Mouse (Mus musculus) left cerebral cortex, adult 8-10 months (tissue): ENCODE results near the gene Arhgef3. TPM values are rescaled to one million over a fixed set of nuclear protein-coding genes. Genes with fewer than 3 reads are reported as not detected.
"Not testable (repeated sequence)": the region's sequence is repeated elsewhere in the genome, so short reads cannot be mapped to it uniquely, and the experiment has no call there.

Experiments
- DNase-seq, 2 experiments: peaks; one replicate each; pipeline ENCODE4 v3.0.0; 2022; ENCODE audit warnings: low spot score in 2 of 2
- total RNA-seq, 4 experiments: library from RNA; stranded (reverse); gene quantifications; 2 replicates each; pipeline ENCODE4 v1.2.4; 2022

Arhgef3 gene
- total RNA-seq, 4 experiments from 2014 or later: 61.6 to 75.8 (median 72.8) TPM

GRCm38 (mm10) chr14:27186596-27186995 is 71.9 kb downstream of the Arhgef3 start:
- no peak for DNase-seq

GRCm38 (mm10) chr14:27187025-27187424 is 72.3 kb downstream of the Arhgef3 start:
- DNase-seq: peak; percentile 59 to 80

DNA sequence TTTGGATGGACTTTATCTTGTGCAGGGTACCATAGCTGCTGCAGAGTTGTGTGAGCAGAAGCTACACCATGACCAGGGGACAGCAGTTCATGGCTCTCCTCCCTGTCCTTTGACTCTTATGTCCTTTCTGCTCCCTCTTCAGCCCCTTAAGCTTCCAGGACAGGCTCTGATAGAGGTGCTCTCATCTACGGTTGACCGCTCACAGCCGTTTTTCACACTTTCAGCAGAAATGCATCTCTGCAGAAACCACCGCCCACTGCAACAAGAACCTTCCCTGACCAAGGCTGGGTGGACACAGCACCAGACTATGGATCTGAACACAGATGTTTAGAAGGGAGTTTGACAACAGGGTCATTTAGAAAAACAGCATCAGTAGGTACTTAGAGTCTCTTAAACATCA is 73.2 kb downstream of the Arhgef3 start:
- no peak for DNase-seq

- DNase-seq: no peak
These were observed 77.8 kb downstream of the Arhgef3 start for GRCm38 (mm10) chr14:27192450-27192849.

GRCm38 (mm10) chr14:27196980-27197379 is 82.3 kb downstream of the Arhgef3 start:
- no peak for DNase-seq

DNA sequence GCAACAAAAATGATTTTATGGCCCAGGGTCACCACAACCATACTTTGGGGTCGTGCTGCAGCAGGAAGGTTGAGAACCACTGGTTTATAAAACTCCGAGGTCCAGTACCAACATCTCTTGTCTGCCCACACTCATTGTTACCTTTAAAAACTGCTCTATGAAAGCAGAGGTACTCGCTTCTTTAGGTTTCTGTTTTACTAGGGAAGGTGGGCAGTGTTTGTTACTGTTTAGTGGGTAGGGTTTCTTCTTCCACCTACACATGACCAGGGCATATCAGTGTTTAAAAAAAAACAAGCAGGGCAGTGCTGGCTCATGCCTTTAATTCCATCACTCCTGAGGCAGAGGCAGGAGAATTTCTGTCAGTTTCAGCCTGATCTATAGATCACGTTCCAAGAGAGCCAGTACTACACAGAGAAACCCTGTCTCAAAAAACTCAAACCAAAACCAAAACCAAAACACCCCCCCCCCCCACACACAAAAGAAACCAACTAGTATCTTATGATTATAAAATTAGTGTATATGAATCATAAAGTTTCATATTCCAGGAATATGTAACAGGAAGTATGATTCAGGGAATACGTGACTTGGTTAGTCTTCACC is 83.9 kb downstream of the Arhgef3 start:
- DNase-seq: no peak

- DNase-seq: no peak
These were observed 84.4 kb downstream of the Arhgef3 start for GRCm38 (mm10) chr14:27199119-27199518.

GRCm38 (mm10) chr14:27199870-27200269 is 85.2 kb downstream of the Arhgef3 start:
- no peak for DNase-seq

- no peak for DNase-seq
These were observed 86.3 kb downstream of the Arhgef3 start for GRCm38 (mm10) chr14:27200743-27201576.

DNA sequence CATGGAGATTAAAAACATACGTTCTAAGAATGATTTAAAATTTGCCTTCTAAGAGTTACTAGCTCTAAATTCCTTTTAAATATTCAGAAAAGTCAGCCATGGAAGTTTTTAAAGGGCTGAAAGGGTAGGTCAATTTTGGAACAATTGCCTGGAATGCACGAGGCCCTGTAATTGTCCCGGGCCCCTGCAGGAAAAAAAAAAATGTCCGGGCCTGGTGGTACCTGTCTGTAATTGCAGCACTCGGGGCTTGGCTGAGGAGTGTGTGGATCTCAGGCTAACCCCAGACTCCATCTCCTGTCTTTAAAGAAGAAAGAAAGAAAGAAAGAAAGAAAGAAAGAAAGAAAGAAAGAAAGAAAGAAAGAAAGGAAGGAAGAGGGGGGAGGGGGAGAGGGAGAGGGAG is 87.1 kb downstream of the Arhgef3 start:
- DNase-seq: no peak

- no peak for DNase-seq
These were observed 90.0 kb downstream of the Arhgef3 start for GRCm38 (mm10) chr14:27204704-27205103.

DNA sequence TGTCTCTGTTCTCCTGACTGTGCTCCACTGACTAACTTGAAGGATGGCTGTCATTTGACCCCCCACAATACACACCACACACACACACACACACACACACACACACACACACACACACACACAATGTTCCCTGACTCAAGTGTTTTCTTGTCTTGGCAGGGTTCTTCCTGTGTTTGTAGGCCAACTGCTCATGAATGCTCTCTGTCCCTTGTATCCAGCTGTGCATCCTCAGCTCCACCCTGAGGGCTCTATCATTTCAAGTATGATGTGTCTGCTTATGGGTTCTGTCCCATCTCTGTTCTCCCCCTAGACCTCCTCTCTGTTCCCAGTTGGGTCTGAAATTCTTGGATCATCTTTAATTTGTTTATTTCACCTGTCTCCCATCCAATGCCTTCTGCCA is 91.7 kb downstream of the Arhgef3 start:
- no peak for DNase-seq

DNA sequence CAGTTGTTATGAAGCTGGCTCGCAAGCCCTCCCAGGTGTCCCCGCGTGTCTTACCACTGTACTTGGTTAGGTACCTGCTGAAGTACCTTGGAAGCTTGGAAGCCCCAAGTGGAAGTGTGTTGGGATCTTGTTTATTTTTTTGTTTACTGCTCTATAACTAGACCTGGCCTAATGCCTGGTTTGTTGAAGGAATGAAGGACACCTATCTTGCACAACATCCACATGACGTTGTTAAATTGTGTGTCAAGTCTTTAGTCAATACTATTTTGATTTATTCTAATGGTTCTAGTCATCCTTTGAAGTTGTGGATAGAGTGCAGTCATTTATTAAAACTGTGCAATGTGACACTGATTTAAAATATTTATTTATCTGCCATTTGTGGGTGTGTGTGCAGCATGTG is 94.8 kb downstream of the Arhgef3 start:
- no peak for DNase-seq

GRCm38 (mm10) chr14:27210801-27211200 is 96.1 kb downstream of the Arhgef3 start:
- not testable (repeated sequence) for DNase-seq

- DNase-seq: no peak
These were observed 97.2 kb downstream of the Arhgef3 start for GRCm38 (mm10) chr14:27211743-27212445.

DNA sequence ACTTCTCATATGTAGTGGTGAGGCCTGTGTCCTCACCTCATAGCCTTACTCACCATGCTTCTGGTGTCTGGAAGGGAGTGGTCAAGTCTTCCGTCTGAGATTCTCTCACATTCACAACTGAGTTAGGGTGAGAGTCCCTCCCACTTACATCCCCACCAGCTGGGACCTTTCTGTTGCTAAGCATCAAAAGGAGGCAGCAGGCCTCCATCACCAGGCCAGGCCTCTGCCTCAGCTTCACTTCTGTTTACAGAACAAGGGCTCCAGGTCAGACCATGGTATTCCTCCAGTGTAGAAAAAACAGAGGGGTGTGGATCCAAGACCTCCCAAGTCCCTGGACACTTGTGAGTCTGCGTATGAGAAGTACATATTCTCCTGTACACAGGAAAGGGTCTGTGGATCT is 99.5 kb downstream of the Arhgef3 start:
- DNase-seq: no peak

DNA sequence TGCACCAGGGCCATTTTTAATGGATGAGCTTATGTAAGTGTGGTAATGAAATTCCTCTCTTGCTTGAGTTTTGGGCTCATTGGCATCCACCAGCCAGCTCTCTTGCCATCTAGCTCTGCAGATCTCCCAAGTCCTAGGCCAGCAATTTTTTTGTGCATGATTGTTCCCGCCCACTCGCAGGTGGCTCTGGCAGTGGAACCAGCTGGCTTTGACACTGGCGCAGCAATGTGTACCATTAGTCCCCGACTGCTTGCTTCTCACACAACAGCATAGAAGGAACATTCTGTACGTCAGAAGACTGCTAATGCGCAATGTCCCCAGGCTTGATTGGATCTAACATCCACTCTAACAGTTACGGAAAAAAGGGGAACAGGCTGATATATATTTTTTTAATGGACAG is 105.0 kb downstream of the Arhgef3 start:
- DNase-seq: peak; percentile 42 to 90

DNA sequence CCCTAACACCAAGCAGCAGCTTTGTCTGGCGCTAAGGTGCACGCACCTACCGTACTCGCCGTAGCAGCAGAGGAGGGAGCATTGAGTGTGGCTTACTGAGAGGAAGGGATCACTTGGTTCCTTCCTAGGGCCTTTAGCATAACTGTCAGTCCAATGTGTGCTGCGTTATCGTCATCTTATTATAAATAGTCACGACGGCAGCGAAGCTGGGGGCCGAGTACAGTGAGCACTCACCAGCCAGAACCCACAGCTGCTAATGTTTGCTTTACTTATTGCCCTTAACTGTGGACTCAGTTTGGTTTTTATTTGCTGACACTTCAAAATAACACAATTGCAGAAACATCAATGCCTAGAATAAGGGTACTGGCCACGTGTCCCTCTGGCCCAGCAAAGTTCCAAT is 105.6 kb downstream of the Arhgef3 start:
- no peak for DNase-seq

DNA sequence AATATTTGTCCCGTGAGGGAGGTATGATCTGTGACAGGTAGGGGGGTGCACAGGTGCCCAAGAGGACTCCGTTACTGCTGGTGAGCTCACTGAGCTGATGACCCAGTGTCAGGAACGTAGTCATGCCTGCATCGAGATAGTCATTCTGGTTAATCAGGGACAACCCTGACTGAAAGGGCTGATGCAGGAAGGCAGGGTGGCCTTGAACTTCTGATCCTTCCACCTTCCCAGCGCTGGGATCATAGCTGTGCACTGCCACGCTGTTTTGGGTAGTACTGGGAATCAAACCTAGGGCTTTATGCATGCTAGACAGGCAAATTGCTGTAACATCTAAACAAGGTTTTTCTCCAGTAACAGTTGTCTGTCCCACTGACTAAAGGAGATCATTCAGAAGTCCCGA is 109.9 kb downstream of the Arhgef3 start:
- no peak for DNase-seq

- DNase-seq: no peak
These were observed 111.6 kb downstream of the Arhgef3 start for GRCm38 (mm10) chr14:27226288-27226687.

GRCm38 (mm10) chr14:27228288-27228687 is 113.6 kb downstream of the Arhgef3 start:
- DNase-seq: peak in 1 of 2 experiments; percentile 47

GRCm38 (mm10) chr14:27228941-27229371 is 114.3 kb downstream of the Arhgef3 start:
- DNase-seq: peak; percentile 23 to 85
